Mouse (Mus musculus): ENCODE measurements at regions not wholly inside any gene's neighbourhood (a gene's known extent, or its start where the extent isn't known, plus 50 kb on each side); places are given as distances from the start of the nearest gene placed in this dataset.
A peak's percentile ranks its signal among the peaks of the same experiment; 100 is the strongest.

GRCm38 (mm10) chr11:24226755-24227154 is 148.9 kb downstream of the Bcl11a start:
- no peak for DNase-seq

- DNase-seq, result no peak
These were observed 155.5 kb downstream of the Bcl11a start for GRCm38 (mm10) chr11:24233376-24233775.

- no peak for DNase-seq
These were observed 156.0 kb downstream of the Bcl11a start for GRCm38 (mm10) chr11:24233821-24234220.

- no peak for DNase-seq
These were observed 156.6 kb downstream of the Bcl11a start for GRCm38 (mm10) chr11:24234422-24234821.

GRCm38 (mm10) chr11:24235326-24235725 is 157.5 kb downstream of the Bcl11a start:
- no peak for DNase-seq

GRCm38 (mm10) chr11:24239631-24240030 is 161.8 kb downstream of the Bcl11a start:
- DNase-seq, result no peak

GRCm38 (mm10) chr11:24242096-24242495 is 164.2 kb downstream of the Bcl11a start:
- no peak for DNase-seq

- DNase-seq, result no peak
These were observed 165.0 kb downstream of the Bcl11a start for GRCm38 (mm10) chr11:24242888-24243287.

GRCm38 (mm10) chr11:24245390-24245789 is 167.5 kb downstream of the Bcl11a start:
- no peak for DNase-seq

GRCm38 (mm10) chr11:24246314-24246713 is 168.5 kb downstream of the Bcl11a start:
- no peak for DNase-seq

GRCm38 (mm10) chr11:24247285-24247684 is 169.4 kb downstream of the Bcl11a start:
- DNase-seq, result no peak

- peak; percentile 4 for DNase-seq
These were observed 173.7 kb downstream of the Bcl11a start for GRCm38 (mm10) chr11:24251516-24251915.

GRCm38 (mm10) chr11:24255201-24256060 is 177.6 kb downstream of the Bcl11a start:
- no peak for DNase-seq

GRCm38 (mm10) chr11:24257741-24258140 is 179.9 kb downstream of the Bcl11a start:
- no peak for DNase-seq

- no peak for DNase-seq
These were observed 180.5 kb downstream of the Bcl11a start for GRCm38 (mm10) chr11:24258340-24258739.

- no peak for DNase-seq
These were observed 181.8 kb downstream of the Bcl11a start for GRCm38 (mm10) chr11:24259668-24260067.

GRCm38 (mm10) chr11:24269046-24269445 is 191.2 kb downstream of the Bcl11a start:
- peak; percentile 18 for DNase-seq

GRCm38 (mm10) chr11:24281628-24282027 is 203.8 kb downstream of the Bcl11a start:
- no peak for DNase-seq

- DNase-seq, result no peak
These were observed 204.7 kb downstream of the Bcl11a start for GRCm38 (mm10) chr11:24282556-24282955.

- DNase-seq, result peak; percentile 45
These were observed 208.6 kb downstream of the Bcl11a start for GRCm38 (mm10) chr11:24286129-24287108.

- DNase-seq, result no peak
These were observed 215.4 kb downstream of the Bcl11a start for GRCm38 (mm10) chr11:24293209-24293608.

GRCm38 (mm10) chr11:24293860-24294531 is 216.1 kb downstream of the Bcl11a start:
- DNase-seq, result no peak

Measured in kidney, postnatal 14 days (tissue).